19 mouse cellular contexts compared by ENCODE assay signal in the genomic region with DNA sequence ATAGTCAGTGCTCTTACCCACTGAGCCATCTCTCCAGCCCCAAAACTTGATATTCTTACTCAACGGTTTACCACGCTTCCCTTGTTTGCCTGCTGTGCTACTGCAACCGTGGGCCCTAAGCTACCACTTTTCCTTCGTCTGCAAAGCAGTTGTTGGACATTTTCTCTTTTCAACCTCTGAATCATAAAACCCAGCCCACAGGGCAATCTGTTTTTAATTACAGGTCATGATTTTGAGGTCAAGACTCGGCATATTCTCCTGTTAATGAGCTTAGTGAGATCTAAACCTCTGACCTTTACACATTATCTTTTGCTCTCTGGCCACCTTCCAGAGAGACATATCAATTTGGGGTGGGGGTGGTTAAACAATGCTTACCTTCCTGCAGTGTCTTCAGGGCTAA. TPM values are rescaled to one million over a fixed set of nuclear protein-coding genes. Genes with fewer than 3 reads are reported as not detected.
A peak's percentile ranks its signal among the peaks of the same experiment; 100 is the strongest.
DNase-seq lines count a peak whose midpoint lies in the region; TF ChIP-seq lines count a peak whose summit lies in the region.
"Had no signal": no experiment of that assay in that cellular context is flagged by ENCODE, and none has a peak within 500 bp of the region (broad histone marks: within the 10 kb centered on the region; RNA-seq: fewer than 3 reads in every experiment).

No protein-coding gene starts in this region.

- peaks cover 18% of the 10 kb centered on the region for H3K79me2 ChIP-seq in CH12.LX (replicated peaks; ENCODE audit: control insufficient read depth, extremely low read depth, insufficient read depth, poor library complexity, severe bottlenecking)

- TF ChIP-seq POLR2A in CH12.LX (IDR thresholded peaks at IDR 0.05; ENCODE audit: low read depth, low read length): 0 out of 2 replicates have a peak, but pooled peaks have one; percentile 8
- no peak for TF ChIP-seq POLR2A in small intestine, adult 2 months (IDR thresholded peaks at IDR 0.05; ENCODE audit: low read depth, low read length)

- no peak overlapping the region for H3K27ac ChIP-seq in CH12.LX (ENCODE audit: insufficient read depth, low read depth)
- H3K27ac ChIP-seq in small intestine, adult 2 months (ENCODE audit: insufficient read depth, low read depth, low read length): peak overlapping the region; percentile 68
- H3K27ac ChIP-seq: forebrain, embryonic 10.5 days; heart, embryonic 15.5 days; hindbrain, embryonic 15.5 days had no signal

- H3K9me3 ChIP-seq in CH12.LX (replicated peaks; ENCODE audit: low read length): no peaks in the 10 kb centered on the region
- H3K9me3 ChIP-seq: forebrain, embryonic 10.5 days; heart, embryonic 15.5 days; hindbrain, embryonic 15.5 days had no signal

- H3K4me3 ChIP-seq in CH12.LX (replicated peaks in 1 of 3; ENCODE audit: low read depth in 2 of 3, low read length in 2 of 3, poor library complexity in 1 of 3): no peak overlapping the region
- no peak overlapping the region for H3K4me3 ChIP-seq in small intestine, adult 2 months (ENCODE audit: low read depth, low read length)
- H3K4me3 ChIP-seq: erythroblast, embryonic 14.5 days; forebrain, embryonic 10.5 days; heart, embryonic 15.5 days; hindbrain, embryonic 15.5 days had no signal

- no peak for TF ChIP-seq CTCF in CH12.LX (conservative IDR thresholded peaks at IDR 0.05 in 1 of 2, IDR thresholded peaks at IDR 0.05 in 1 of 2; ENCODE audit: low read depth in 2 of 2, low read length in 2 of 2)
- no peak for TF ChIP-seq CTCF in small intestine, adult 2 months (IDR thresholded peaks at IDR 0.05; ENCODE audit: extremely low read depth, insufficient read length, insufficient replicate concordance, low read depth, low read length)

- TF ChIP-seq RAD21 in CH12.LX (IDR thresholded peaks at IDR 0.05; ENCODE audit: low read depth, low read length): no peak

- dilution Hi-C loops in CH12.LX (cut with MboI; ENCODE audit: extremely low pct_ligation_motif_present, extremely low pct_unique_long_range_greater_than_20kb, low sequenced_read_pairs): no loop called here

- in situ Hi-C loops in CH12.LX (cut with MboI; ENCODE audit: low pct_ligation_motif_present, low pct_unique_long_range_greater_than_20kb, low sequenced_read_pairs): no loop called here

- TF ChIP-seq EP300 in CH12.LX (IDR thresholded peaks at IDR 0.05; ENCODE audit: low read length): no peak

- H3K36me3 ChIP-seq in CH12.LX (replicated peaks in 1 of 2; ENCODE audit: control insufficient read depth in 1 of 2, insufficient read depth in 1 of 2, low read length in 1 of 2): peaks cover 50 to 65% of the 10 kb centered on the region in 2 experiments
- H3K36me3 ChIP-seq in small intestine, adult 2 months (ENCODE audit: control insufficient read depth, insufficient read depth, low read length): peaks cover 3% of the 10 kb centered on the region; the same call in 1 of the 2 replicates
- H3K36me3 ChIP-seq: hindbrain, embryonic 15.5 days had no signal

- DNase-seq in heart, adult 11 months: peak; percentile 36
- no peak for DNase-seq in heart, postnatal 25 days (ENCODE audit: low spot score)
- no peak for DNase-seq in CH12.LX (ENCODE audit: extremely low read depth)
- DNase-seq in NIH3T3 (ENCODE audit: low read depth): peak; percentile 56
- DNase-seq in spleen, postnatal 14 days (ENCODE audit: low spot score in 2 of 2): no peak
- no peak for DNase-seq in lung, adult 18-20 months
- DNase-seq: adrenal gland, adult 8-10 months; cerebellum, adult 2 months; cerebellum, postnatal 10 days; embryo, embryonic 11 days; gastrocnemius, postnatal 36 days; heart, adult 18-20 months; heart, postnatal 36 days had no signal

- H3K4me1 ChIP-seq in CH12.LX (ENCODE audit: control insufficient read depth in 1 of 2, insufficient read depth in 2 of 2): peaks cover 0 to 7% of the 10 kb centered on the region in 2 experiments; a peak in 2 of 4 replicates
- peaks cover 27% of the 10 kb centered on the region; the same call in 1 of the 2 replicates for H3K4me1 ChIP-seq in small intestine, adult 2 months (ENCODE audit: control insufficient read depth, insufficient read depth, insufficient read length, low read length)

- WGBS in small intestine, adult 2 months: 42% methylated on average over 5 of the region's 5 CpGs

- no peaks in the 10 kb centered on the region for H3K27me3 ChIP-seq in CH12.LX (replicated peaks)
- H3K27me3 ChIP-seq in small intestine, adult 2 months (ENCODE audit: control insufficient read depth, insufficient read depth, low read length): no peaks in the 10 kb centered on the region
- H3K27me3 ChIP-seq: hindbrain, embryonic 15.5 days had no signal

- H3K9ac ChIP-seq in CH12.LX (ENCODE audit: insufficient read depth, low read depth): no peak overlapping the region
- H3K9ac ChIP-seq: heart, embryonic 15.5 days; hindbrain, embryonic 15.5 days had no signal

- H3K4me2 ChIP-seq in CH12.LX (ENCODE audit: insufficient read depth, low read depth, poor library complexity, severe bottlenecking): no peak overlapping the region
- H3K4me2 ChIP-seq: heart, embryonic 11.5 days; heart, embryonic 15.5 days; hindbrain, embryonic 15.5 days had no signal

- intact Hi-C loops in heart, postnatal 25 days (cut with DNase I): no loop called here

TF ChIP-seq in CH12.LX, 34 proteins besides CTCF, POLR2A, EP300 and RAD21:
- TF ChIP-seq TBP (conservative IDR thresholded peaks at IDR 0.05; ENCODE audit: low read depth, low read length) (no peak), USF1 (IDR thresholded peaks at IDR 0.05; ENCODE audit: low read depth, low read length) (no peak), ETS1 (conservative IDR thresholded peaks at IDR 0.05; ENCODE audit: low read depth, low read length) (no peak), MAZ (IDR thresholded peaks at IDR 0.05; ENCODE audit: low read depth, low read length) (no peak), SMC3 (IDR thresholded peaks at IDR 0.05; ENCODE audit: low read depth, low read length) (no peak), E2F4 (IDR thresholded peaks at IDR 0.05; ENCODE audit: insufficient replicate concordance, low read depth, low read length) (no peak), MAX (IDR thresholded peaks at IDR 0.05; ENCODE audit: low read length) (no peak), PAX5 (IDR thresholded peaks at IDR 0.05; ENCODE audit: low read length) (no peak), ZMIZ1 (IDR thresholded peaks at IDR 0.05; ENCODE audit: low read depth, low read length) (no peak), MEF2A (IDR thresholded peaks at IDR 0.05; ENCODE audit: borderline replicate concordance, low read depth, low read length) (no peak), IRF4 (IDR thresholded peaks at IDR 0.05; ENCODE audit: low read depth, low read length) (no peak), GABPA (IDR thresholded peaks at IDR 0.05; ENCODE audit: insufficient replicate concordance, low read depth, low read length) (no peak), MAFK (IDR thresholded peaks at IDR 0.05; ENCODE audit: insufficient replicate concordance, low read length) (no peak), MYC (IDR thresholded peaks at IDR 0.05; ENCODE audit: low read depth, low read length) (no peak), USF2 (conservative IDR thresholded peaks at IDR 0.05; ENCODE audit: low read depth, low read length) (no peak)

RNA-seq across cellular contexts. Expression of a gene that starts 14.8 kb away (rescaled TPM):
- 1 to 10 TPM; 5.3 to 7.6 TPM for total RNA-seq in heart, postnatal 25 days (2021)
- total RNA-seq in CH12.LX (2012; rRNA removed) (37.0 and 44.5 TPM in 2 replicates), CH12.LX (2014; rRNA removed) (66.3 and 70.6 TPM in 2 replicates)
- polyA plus RNA-seq in CH12.LX (2012; ENCODE audit: insufficient read length, low read depth): 59.2 and 74.4 TPM in 2 replicates
- 10.9 and 26.4 TPM in 2 replicates for polyA plus RNA-seq in small intestine, adult 2 months (2012; rRNA removed)

Comparison
In these comparisons a context has a peak if more than half of its experiments do, and no peak if none do; other contexts are left out.
1. DNase-seq: peak in heart, adult 11 months (single experiment) and NIH3T3 (single experiment); none in heart, postnatal 25 days (single experiment), CH12.LX (single experiment), spleen, postnatal 14 days (0 of 2) and lung, adult 18-20 months (0 of 2).
2. RNA of a gene that starts 14.8 kb away (total RNA-seq): 37.0 to 70.6 TPM in CH12.LX; 5.3 to 7.6 TPM in heart, postnatal 25 days; every median in the first group is over 4 times any median in the second.